Mouse (Mus musculus): Measurements from ENCODE around the gene Krtap9-3.

DNA sequence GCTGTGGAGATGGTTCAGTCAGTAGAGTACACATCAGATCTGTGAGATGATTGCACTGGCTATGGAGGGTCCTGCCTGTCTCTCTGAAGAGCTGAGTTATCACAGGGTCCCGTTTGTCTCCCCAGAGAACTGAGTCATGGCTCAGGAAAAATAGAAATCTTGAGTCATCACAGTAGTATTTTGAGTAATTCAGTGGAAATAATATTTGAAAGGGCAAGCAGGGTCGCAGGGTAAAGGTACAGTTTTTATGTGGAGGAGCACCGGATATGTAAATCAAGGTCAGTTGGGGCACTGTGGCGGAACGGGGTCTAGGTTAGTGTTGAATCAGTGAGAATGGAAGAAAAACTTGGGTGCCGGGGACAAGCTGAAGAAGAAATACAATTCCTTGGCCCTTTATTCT lies 35.3 kb downstream of the Krtap9-3 start:
- TF ChIP-seq CTCF (IDR thresholded peaks at IDR 0.05; ENCODE audit: control insufficient read depth, insufficient read depth, insufficient replicate concordance, low read depth, low read length) (no peak), POLR2A (IDR thresholded peaks at IDR 0.05; ENCODE audit: control insufficient read depth, low read depth, low read length) (no peak)
